9 mouse cellular contexts compared by ENCODE assay signal in the genomic region with DNA sequence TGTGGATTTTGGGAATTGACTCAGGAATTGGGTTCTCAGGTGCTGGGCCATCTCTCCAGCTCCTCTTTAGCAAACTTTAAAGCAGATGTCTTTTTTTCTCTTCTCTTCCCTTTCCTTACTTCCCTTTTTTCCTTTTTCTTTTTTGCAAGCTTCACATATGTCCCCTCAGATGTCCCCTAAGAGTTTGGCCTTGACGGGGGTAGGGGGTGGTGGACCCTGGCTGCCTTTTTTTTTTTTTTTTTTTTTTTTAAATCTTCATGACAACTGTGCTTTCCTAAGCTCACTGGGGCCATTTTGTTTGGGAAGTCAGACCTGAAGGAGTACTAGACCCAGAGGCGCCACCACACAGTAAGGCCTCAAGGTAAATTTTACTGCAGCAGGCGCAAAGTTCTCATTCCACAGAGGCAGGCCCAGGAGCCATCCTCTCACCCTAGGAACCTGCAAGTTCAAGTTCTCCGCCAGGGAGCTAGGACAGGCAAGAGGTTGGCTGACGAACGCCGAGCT. TPM values are rescaled to one million over a fixed set of nuclear protein-coding genes. Genes with fewer than 3 reads are reported as not detected.
DNase-seq lines count a peak whose midpoint lies in the region; ATAC-seq and TF ChIP-seq lines count a peak whose summit lies in the region.
"Had no signal": no experiment of that assay in that cellular context is flagged by ENCODE, and none has a peak within 500 bp of the region (broad histone marks: within the 10 kb centered on the region; RNA-seq: fewer than 3 reads in every experiment).

No protein-coding gene starts in this region.

- H3K27ac ChIP-seq in layer of hippocampus, adult 2 months: peak overlapping the region; percentile 97
- peak overlapping the region; percentile 92 for H3K27ac ChIP-seq in embryonic facial prominence, embryonic 11.5 days (replicated peaks; ENCODE audit: low read depth, low read length)
- peak overlapping the region; percentile 99 for H3K27ac ChIP-seq in hindbrain, embryonic 16.5 days (ENCODE audit: low read depth, low read length)
- H3K27ac ChIP-seq in midbrain, postnatal 0 days (ENCODE audit: low read depth, low read length): peak overlapping the region; percentile 99

- peak overlapping the region; percentile 83 for H3K9ac ChIP-seq in embryonic facial prominence, embryonic 11.5 days (replicated peaks; ENCODE audit: low read length)
- peak overlapping the region; percentile 91 for H3K9ac ChIP-seq in hindbrain, embryonic 16.5 days (ENCODE audit: low read depth, low read length)
- H3K9ac ChIP-seq in midbrain, postnatal 0 days (replicated peaks; ENCODE audit: low read length, poor library complexity, severe bottlenecking): peak overlapping the region; percentile 94

- no peak for DNase-seq in layer of hippocampus, adult 2 months (ENCODE audit: low spot score in 2 of 2)
- no peak for DNase-seq in layer of hippocampus, postnatal 25 days (ENCODE audit: extremely low spot score in 1 of 2, low spot score in 1 of 2)
- no peak for DNase-seq in embryonic facial prominence, embryonic 11.5 days (ENCODE audit: low spot score)
- no peak for DNase-seq in midbrain, postnatal 0 days (ENCODE audit: low spot score)
- no peak for DNase-seq in B cell, adult 2 months
- no peak for DNase-seq in thymus, postnatal 25 days
- no peak for DNase-seq in embryo, embryonic 9.5 days (ENCODE audit: extremely low spot score)

- ATAC-seq in embryonic facial prominence, embryonic 11.5 days (replicated peaks; ENCODE audit: insufficient number of reproducible peaks, low FRiP score, low TSS enrichment, low read depth): no peak
- no peak for ATAC-seq in hindbrain, embryonic 16.5 days
- ATAC-seq in midbrain, postnatal 0 days (ENCODE audit: low FRiP score): no peak

- peak overlapping the region; percentile 62 for H3K4me2 ChIP-seq in embryonic facial prominence, embryonic 11.5 days (ENCODE audit: low read depth, low read length)
- H3K4me2 ChIP-seq in hindbrain, embryonic 16.5 days (ENCODE audit: low read length): peak overlapping the region; percentile 67
- H3K4me2 ChIP-seq in midbrain, postnatal 0 days (ENCODE audit: low read depth, low read length, poor library complexity, severe bottlenecking): peak overlapping the region; percentile 62

- peak; percentile 19; the same call in 1 of the 2 replicates for TF ChIP-seq CTCF in layer of hippocampus, adult 2 months (conservative IDR thresholded peaks at IDR 0.05)
- no peak for TF ChIP-seq CTCF in midbrain, postnatal 0 days (IDR thresholded peaks at IDR 0.05)

- H3K4me3 ChIP-seq in layer of hippocampus, adult 2 months: peak overlapping the region; percentile 97
- peak overlapping the region; percentile 87 for H3K4me3 ChIP-seq in embryonic facial prominence, embryonic 11.5 days (ENCODE audit: low read depth, low read length)
- peak overlapping the region; percentile 92 for H3K4me3 ChIP-seq in hindbrain, embryonic 16.5 days (ENCODE audit: low read length)
- H3K4me3 ChIP-seq in midbrain, postnatal 0 days (ENCODE audit: low read depth, low read length): peak overlapping the region; percentile 91

- H3K36me3 ChIP-seq in embryonic facial prominence, embryonic 11.5 days (replicated peaks; ENCODE audit: control insufficient read depth, insufficient read depth, low read depth, low read length): no peaks in the 10 kb centered on the region
- H3K36me3 ChIP-seq in hindbrain, embryonic 16.5 days (ENCODE audit: control insufficient read depth, insufficient read depth, low read length): no peaks in the 10 kb centered on the region
- H3K36me3 ChIP-seq in midbrain, postnatal 0 days (ENCODE audit: insufficient read depth, low read length): no peaks in the 10 kb centered on the region

- H3K9me3 ChIP-seq in embryonic facial prominence, embryonic 11.5 days (replicated peaks; ENCODE audit: control insufficient read depth, low read length): no peaks in the 10 kb centered on the region
- H3K9me3 ChIP-seq in hindbrain, embryonic 16.5 days (ENCODE audit: control insufficient read depth, low read length): no peaks in the 10 kb centered on the region
- H3K9me3 ChIP-seq in midbrain, postnatal 0 days (ENCODE audit: low read length): no peaks in the 10 kb centered on the region

- H3K27me3 ChIP-seq in embryonic facial prominence, embryonic 11.5 days (ENCODE audit: control insufficient read depth, insufficient read depth, low read length): no peaks in the 10 kb centered on the region
- H3K27me3 ChIP-seq in hindbrain, embryonic 16.5 days (replicated peaks; ENCODE audit: control insufficient read depth, insufficient read depth, low read length): no peaks in the 10 kb centered on the region
- no peaks in the 10 kb centered on the region for H3K27me3 ChIP-seq in midbrain, postnatal 0 days (ENCODE audit: insufficient read depth, low read length)

- H3K4me1 ChIP-seq in embryonic facial prominence, embryonic 11.5 days (ENCODE audit: control insufficient read depth, insufficient read depth, low read length): no peaks in the 10 kb centered on the region
- peaks cover 9% of the 10 kb centered on the region; the same call in 1 of the 2 replicates for H3K4me1 ChIP-seq in hindbrain, embryonic 16.5 days (ENCODE audit: control insufficient read depth, insufficient read depth, low read depth, low read length)
- 0 out of 2 replicates have a peak, but pooled peaks cover 3% of the 10 kb centered on the region for H3K4me1 ChIP-seq in midbrain, postnatal 0 days (ENCODE audit: insufficient read depth, low read length)

- WGBS in embryonic facial prominence, embryonic 11.5 days: 3% methylated on average over 7 of the region's 7 CpGs
- WGBS in hindbrain, embryonic 16.5 days: 2% methylated on average over 7 of the region's 7 CpGs
- 2% methylated on average over 7 of the region's 7 CpGs for WGBS in midbrain, postnatal 0 days

RNA-seq across cellular contexts. Expression of gene Esyt2, which starts 0.8 kb away (rescaled TPM):
- total RNA-seq in layer of hippocampus, adult 2 months (2021): 10 to 100 TPM; 61.2 to 73.0 TPM
- 10 to 100 TPM; 58.1 to 71.6 TPM for total RNA-seq in layer of hippocampus, postnatal 25 days (2021)
- polyA plus RNA-seq in embryonic facial prominence, embryonic 11.5 days (2014; fragmentation: Nextera tagmentation; extraction: Ambion mirVana): 18.8 and 21.6 TPM in 2 replicates
- polyA plus RNA-seq in hindbrain, embryonic 16.5 days (2015; fragmentation: Nextera tagmentation; extraction: Ambion mirVana): 10.3 and 12.0 TPM in 2 replicates
- total RNA-seq in midbrain, postnatal 0 days (2014; rRNA removed): 35.1 and 47.0 TPM in 2 replicates
- 7.4 and 8.6 TPM in 2 replicates for polyA plus RNA-seq in midbrain, postnatal 0 days (2015; fragmentation: Nextera tagmentation; extraction: Ambion mirVana)

RNA-seq across cellular contexts. Expression of gene Gm11027, which starts 5.0 kb away (rescaled TPM):
- total RNA-seq in layer of hippocampus, adult 2 months (2021): not detected
- not detected for total RNA-seq in layer of hippocampus, postnatal 25 days (2021)
- not detected in 2 replicates for polyA plus RNA-seq in embryonic facial prominence, embryonic 11.5 days (2014; fragmentation: Nextera tagmentation; extraction: Ambion mirVana)
- not detected in 2 replicates for polyA plus RNA-seq in hindbrain, embryonic 16.5 days (2015; fragmentation: Nextera tagmentation; extraction: Ambion mirVana)
- not detected in 2 replicates for total RNA-seq in midbrain, postnatal 0 days (2014; rRNA removed)
- not detected in 2 replicates for polyA plus RNA-seq in midbrain, postnatal 0 days (2015; fragmentation: Nextera tagmentation; extraction: Ambion mirVana)
- total RNA-seq: layer of hippocampus, adult 8-10 months had no signal

RNA-seq across cellular contexts. Expression of gene Wdr60, which starts 17.4 kb away (rescaled TPM):
- total RNA-seq in layer of hippocampus, adult 2 months (2021): 10 to 100 TPM; 17.9 to 20.6 TPM
- 10 to 100 TPM; 14.7 to 16.9 TPM for total RNA-seq in layer of hippocampus, postnatal 25 days (2021)
- polyA plus RNA-seq in embryonic facial prominence, embryonic 11.5 days (2014; fragmentation: Nextera tagmentation; extraction: Ambion mirVana): 16.0 and 17.2 TPM in 2 replicates
- 17.0 and 18.3 TPM in 2 replicates for polyA plus RNA-seq in hindbrain, embryonic 16.5 days (2015; fragmentation: Nextera tagmentation; extraction: Ambion mirVana)
- total RNA-seq in midbrain, postnatal 0 days (2014; rRNA removed): 11.1 and 12.8 TPM in 2 replicates
- polyA plus RNA-seq in midbrain, postnatal 0 days (2015; fragmentation: Nextera tagmentation; extraction: Ambion mirVana): 15.0 and 17.5 TPM in 2 replicates
